Mouse (Mus musculus) forebrain, postnatal 0 days (tissue): Measurements from ENCODE around the gene Fignl2. TPM values are rescaled to one million over a fixed set of nuclear protein-coding genes. Genes with fewer than 3 reads are reported as not detected.

Source experiments
- ATAC-seq: fragments of 200-750 bp; cut with Nextera tagmentation; 2 replicates; pipeline ENCODE4 v1.8.0; 2017; ENCODE audit warnings: mild to moderate bottlenecking, moderate library complexity
- DNase-seq: peaks from one replicate; pipeline ENCODE4 v3.0.0-alpha.2; 2015
- H3K27ac ChIP-seq: fragments of 300-500 bp; sonication (generic); 2 replicates; pipeline ENCODE4 v1.5.1; 2014; ENCODE audit warnings: low read depth, mild to moderate bottlenecking, antibody characterized with exemption, low read length, moderate library complexity, mixed read lengths
- H3K27me3 ChIP-seq: fragments of 300-500 bp; sonication (generic); 2 replicates; pipeline ENCODE4 v1.6.1; 2014; ENCODE audit warnings: mild to moderate bottlenecking, low read length, mixed read lengths; ENCODE audit not compliant: insufficient read depth
- H3K36me3 ChIP-seq: fragments of 300-500 bp; sonication (generic); 2 replicates; pipeline ENCODE4 v1.6.1; 2014; ENCODE audit warnings: mild to moderate bottlenecking, moderate library complexity; ENCODE audit not compliant: insufficient read depth
- H3K4me1 ChIP-seq: fragments of 300-500 bp; sonication (generic); 2 replicates; pipeline ENCODE4 v1.6.1; 2014; ENCODE audit warnings: antibody characterized with exemption; ENCODE audit not compliant: insufficient read depth
- H3K4me2 ChIP-seq: fragments of 300-500 bp; sonication (generic); 2 replicates; pipeline ENCODE4 v1.6.1; 2014; ENCODE audit warnings: low read depth, mild to moderate bottlenecking, moderate library complexity
- H3K4me3 ChIP-seq: fragments of 300-500 bp; sonication (generic); 2 replicates; pipeline ENCODE4 v1.5.1; 2014; ENCODE audit warnings: low read depth, low read length, mixed read lengths
- H3K9ac ChIP-seq: fragments of 300-500 bp; sonication (generic); 2 replicates; pipeline ENCODE4 v1.6.1; 2014; ENCODE audit warnings: mild to moderate bottlenecking
- H3K9me3 ChIP-seq: fragments of 300-500 bp; sonication (generic); 2 replicates; pipeline ENCODE4 v1.6.1; 2016; ENCODE audit warnings: low read length
- CTCF ChIP-seq: sonication (generic); IDR thresholded peaks from 2 replicates; pipeline ENCODE4 v1.5.1; 2016; ENCODE audit warnings: antibody characterized with exemption, control low read depth, low read depth
- WGBS: fragments of 180-500 bp; shearing (Covaris S2); extraction: QIAGEN DNeasy Blood & Tissue Kit; methylation state at CpG from one replicate; pipeline ENCODE4 v1.1.7; 2014; 5-methylcytosine and 5-hydroxymethylcytosine counted together
- polyA plus RNA-seq: library from polyadenylated mRNA; unstranded; fragments of >200 nt; fragmentation: Nextera tagmentation; extraction: Ambion mirVana; gene quantifications from 2 replicates; pipeline ENCODE4 v1.2.1, GENCODE M21; 2015
- total RNA-seq: library from RNA; depleted of rRNA; stranded (reverse); fragments of >200 nt; gene quantifications from 2 replicates; pipeline ENCODE4 v1.2.3, GENCODE M21; 2014

Gene Fignl2
- total and polyA plus RNA-seq, 2 experiments from 2014 or later, result 0.06 to 1.3 TPM

- no peak for ATAC-seq
- Histone ChIP-seq H3K4me2 (no peak overlapping the region), H3K4me1 (no peaks in the 10 kb centered on the region), H3K9ac (no peak overlapping the region), H3K27ac (no peak overlapping the region), H3K4me3 (no peak overlapping the region), H3K27me3 (no peaks in the 10 kb centered on the region), H3K9me3 (no peaks in the 10 kb centered on the region), H3K36me3 (peaks cover 33% of the 10 kb centered on the region)
- WGBS, result 88% methylated on average over 6 of the region's 6 CpGs
- DNase-seq, result no peak
- no peak for TF ChIP-seq CTCF
Measured at GRCm38 (mm10) chr15:101011352-101011751, 67.0 kb downstream of the Fignl2 start.

GRCm38 (mm10) chr15:101008386-101009010, 69.9 kb downstream of the Fignl2 start:
- no peak overlapping the region for H3K4me2 ChIP-seq
- H3K27ac ChIP-seq, result no peak overlapping the region
- H3K9ac ChIP-seq, result no peak overlapping the region
- TF ChIP-seq CTCF, result no peak
- H3K36me3 ChIP-seq, result peaks cover 15% of the 10 kb centered on the region
- H3K4me1 ChIP-seq, result no peaks in the 10 kb centered on the region
- WGBS, result 59% methylated on average over 14 of the region's 14 CpGs
- ATAC-seq, result no peak
- no peaks in the 10 kb centered on the region for H3K9me3 ChIP-seq
- no peaks in the 10 kb centered on the region for H3K27me3 ChIP-seq
- no peak overlapping the region for H3K4me3 ChIP-seq
- peak; percentile 33 for DNase-seq

GRCm38 (mm10) chr15:101007236-101007635, 71.1 kb downstream of the Fignl2 start:
- Histone ChIP-seq H3K9me3 (no peaks in the 10 kb centered on the region), H3K9ac (no peak overlapping the region), H3K4me1 (no peaks in the 10 kb centered on the region), H3K36me3 (peaks cover 16% of the 10 kb centered on the region), H3K27me3 (no peaks in the 10 kb centered on the region), H3K4me3 (no peak overlapping the region), H3K4me2 (no peak overlapping the region), H3K27ac (no peak overlapping the region)
- no peak for TF ChIP-seq CTCF
- DNase-seq, result no peak
- ATAC-seq, result no peak
- 69% methylated on average over 7 of the region's 7 CpGs for WGBS

GRCm38 (mm10) chr15:101006251-101007040, 71.9 kb downstream of the Fignl2 start:
- no peaks in the 10 kb centered on the region for H3K27me3 ChIP-seq
- ATAC-seq, result no peak
- no peaks in the 10 kb centered on the region for H3K4me1 ChIP-seq
- H3K36me3 ChIP-seq, result peaks cover 20% of the 10 kb centered on the region
- H3K4me3 ChIP-seq, result no peak overlapping the region
- no peak for DNase-seq
- H3K9ac ChIP-seq, result no peak overlapping the region
- no peak for TF ChIP-seq CTCF
- no peak overlapping the region for H3K27ac ChIP-seq
- peak overlapping the region; percentile 23 for H3K4me2 ChIP-seq
- H3K9me3 ChIP-seq, result no peaks in the 10 kb centered on the region
- 17% methylated on average over 14 of the region's 15 CpGs for WGBS

GRCm38 (mm10) chr15:101005717-101006116, 72.7 kb downstream of the Fignl2 start:
- H3K4me3 ChIP-seq, result no peak overlapping the region
- no peaks in the 10 kb centered on the region for H3K27me3 ChIP-seq
- no peak for ATAC-seq
- TF ChIP-seq CTCF, result no peak
- H3K4me2 ChIP-seq, result no peak overlapping the region
- no peak overlapping the region for H3K9ac ChIP-seq
- H3K4me1 ChIP-seq, result no peaks in the 10 kb centered on the region
- no peaks in the 10 kb centered on the region for H3K9me3 ChIP-seq
- H3K27ac ChIP-seq, result no peak overlapping the region
- no peak for DNase-seq
- peaks cover 18% of the 10 kb centered on the region for H3K36me3 ChIP-seq
- 81% methylated on average over 8 of the region's 8 CpGs for WGBS

GRCm38 (mm10) chr15:101004538-101004937, 73.8 kb downstream of the Fignl2 start:
- Histone ChIP-seq H3K4me1 (no peaks in the 10 kb centered on the region), H3K9ac (no peak overlapping the region), H3K4me2 (no peak overlapping the region), H3K36me3 (peaks cover 14% of the 10 kb centered on the region), H3K27ac (no peak overlapping the region), H3K9me3 (no peaks in the 10 kb centered on the region), H3K4me3 (no peak overlapping the region), H3K27me3 (no peaks in the 10 kb centered on the region)
- DNase-seq (no peak), ATAC-seq (no peak)
- WGBS, result 49% methylated on average over 3 of the region's 3 CpGs
- TF ChIP-seq CTCF, result no peak

GRCm38 (mm10) chr15:101002466-101002865, 75.9 kb downstream of the Fignl2 start:
- DNase-seq (no peak), ATAC-seq (no peak)
- H3K27me3 ChIP-seq, result no peaks in the 10 kb centered on the region
- H3K36me3 ChIP-seq, result peaks cover 14% of the 10 kb centered on the region
- 96% methylated on average over 3 of the region's 3 CpGs for WGBS
- TF ChIP-seq CTCF, result no peak
- no peak overlapping the region for H3K4me3 ChIP-seq
- H3K27ac ChIP-seq, result no peak overlapping the region
- H3K4me2 ChIP-seq, result no peak overlapping the region
- H3K4me1 ChIP-seq, result no peaks in the 10 kb centered on the region
- H3K9ac ChIP-seq, result no peak overlapping the region
- H3K9me3 ChIP-seq, result no peaks in the 10 kb centered on the region
